Mouse (Mus musculus) forebrain, embryonic 14.5 days (tissue): Measurements from ENCODE around the gene Stim2. TPM values are rescaled to one million over a fixed set of nuclear protein-coding genes. Genes with fewer than 3 reads are reported as not detected.
A peak's percentile ranks its signal among the peaks of the same experiment; 100 is the strongest.

ENCODE experiments used
- ATAC-seq: fragments of 200-750 bp; cut with Nextera tagmentation; 2 replicates; pipeline ENCODE4 v1.8.0; 2017; ENCODE audit warnings: mild to moderate bottlenecking, moderate library complexity
- DNase-seq: peaks from one replicate; pipeline ENCODE4 v3.0.0-alpha.2; 2015; ENCODE audit warnings: low spot score
- H3K27ac ChIP-seq: fragments of 300-500 bp; sonication (generic); 2 replicates; pipeline ENCODE4 v1.5.1; 2014; ENCODE audit warnings: low read depth, mild to moderate bottlenecking, control low read depth, low read length, moderate library complexity
- H3K27me3 ChIP-seq: fragments of 300-500 bp; sonication (generic); replicated peaks from 2 replicates; pipeline ENCODE4 v1.6.1; 2014; ENCODE audit warnings: low read length, control low read depth, mixed read lengths; ENCODE audit not compliant: control insufficient read depth, insufficient read depth
- H3K36me3 ChIP-seq: fragments of 300-500 bp; sonication (generic); 2 replicates; pipeline ENCODE4 v1.6.1; 2014; ENCODE audit warnings: low read length, control low read depth; ENCODE audit not compliant: control insufficient read depth, insufficient read depth
- H3K4me1 ChIP-seq: fragments of 300-500 bp; sonication (generic); 2 replicates; pipeline ENCODE4 v1.6.1; 2014; ENCODE audit warnings: antibody characterized with exemption, low read length, control low read depth; ENCODE audit not compliant: control insufficient read depth, insufficient read depth
- H3K4me2 ChIP-seq: fragments of 300-500 bp; sonication (generic); 2 replicates; pipeline ENCODE4 v1.6.1; 2014; ENCODE audit warnings: mild to moderate bottlenecking, control low read depth, low read length
- H3K4me3 ChIP-seq: fragments of 300-500 bp; sonication (generic); 2 replicates; pipeline ENCODE4 v1.5.1; 2014; ENCODE audit warnings: low read depth, low read length, control low read depth
- H3K9ac ChIP-seq: fragments of 300-500 bp; sonication (generic); 2 replicates; pipeline ENCODE4 v1.6.1; 2014; ENCODE audit warnings: mild to moderate bottlenecking, low read length, control low read depth, moderate library complexity
- H3K9me3 ChIP-seq: fragments of 300-500 bp; sonication (generic); replicated peaks from 2 replicates; pipeline ENCODE4 v1.6.1; 2016; ENCODE audit warnings: low read length, control low read depth, mixed read lengths; ENCODE audit not compliant: control insufficient read depth
- WGBS: fragments of 180-500 bp; shearing (Covaris S2); extraction: QIAGEN DNeasy Blood & Tissue Kit; methylation state at CpG from one replicate; pipeline ENCODE4 v1.1.7; 2014; 5-methylcytosine and 5-hydroxymethylcytosine counted together
- polyA plus RNA-seq: library from polyadenylated mRNA; unstranded; fragments of >200 nt; fragmentation: Nextera tagmentation; extraction: Ambion mirVana; gene quantifications from 2 replicates; pipeline ENCODE4 v1.2.1, GENCODE M21; 2014

The Stim2 gene
- polyA plus RNA-seq, 1 experiment from 2014 or later = 21.0 TPM

- no peak for ATAC-seq
- H3K4me2 ChIP-seq = peak overlapping the region; percentile 65
- H3K27ac ChIP-seq = peak overlapping the region; percentile 90
- no peaks in the 10 kb centered on the region for H3K9me3 ChIP-seq
- peaks cover 14% of the 10 kb centered on the region for H3K4me1 ChIP-seq
- WGBS = under 1% methylated on average over 6 of the region's 6 CpGs
- H3K9ac ChIP-seq = peak overlapping the region; percentile 90
- no peaks in the 10 kb centered on the region for H3K27me3 ChIP-seq
- H3K36me3 ChIP-seq = no peaks in the 10 kb centered on the region
- DNase-seq = no peak
- peak overlapping the region; percentile 91 for H3K4me3 ChIP-seq
These were observed 1.1 kb downstream of the Stim2 start for GRCm38 (mm10) chr5:53999461-53999770.

GRCm38 (mm10) chr5:53999831-54000230 is 1.5 kb downstream of the Stim2 start:
- Histone ChIP-seq H3K27me3 (no peaks in the 10 kb centered on the region), H3K36me3 (no peaks in the 10 kb centered on the region), H3K9ac (peak overlapping the region; percentile 90), H3K27ac (no peak overlapping the region), H3K4me3 (peak overlapping the region; percentile 91), H3K4me1 (peaks cover 14% of the 10 kb centered on the region), H3K9me3 (no peaks in the 10 kb centered on the region), H3K4me2 (peak overlapping the region; percentile 65)
- 3% methylated on average over 2 of the region's 2 CpGs for WGBS
- no peak for ATAC-seq
- peak; percentile 25 for DNase-seq

- Histone ChIP-seq H3K36me3 (no peaks in the 10 kb centered on the region), H3K9ac (no peak overlapping the region), H3K27me3 (no peaks in the 10 kb centered on the region), H3K9me3 (no peaks in the 10 kb centered on the region), H3K4me1 (peaks cover 18% of the 10 kb centered on the region), H3K4me3 (no peak overlapping the region), H3K4me2 (0 out of 2 replicates have a peak overlapping the region, but pooled peaks have one; percentile 1), H3K27ac (no peak overlapping the region)
- no peak for DNase-seq
- 70% methylated on average over 5 of the region's 5 CpGs for WGBS
- ATAC-seq = no peak
These were observed 2.7 kb downstream of the Stim2 start for GRCm38 (mm10) chr5:54001021-54001420.

- Histone ChIP-seq H3K27ac (no peak overlapping the region), H3K4me2 (no peak overlapping the region), H3K36me3 (no peaks in the 10 kb centered on the region), H3K4me1 (peaks cover 9% of the 10 kb centered on the region; the same call in 1 of the 2 replicates), H3K9ac (no peak overlapping the region), H3K9me3 (no peaks in the 10 kb centered on the region), H3K27me3 (no peaks in the 10 kb centered on the region), H3K4me3 (no peak overlapping the region)
- no peak for DNase-seq
- no peak for ATAC-seq
- WGBS = 73% methylated on average over 2 of the region's 2 CpGs
These were observed 7.0 kb downstream of the Stim2 start for GRCm38 (mm10) chr5:54005111-54005864.

GRCm38 (mm10) chr5:54005865-54006225 is 7.5 kb downstream of the Stim2 start:
- Histone ChIP-seq H3K4me3 (no peak overlapping the region), H3K36me3 (no peaks in the 10 kb centered on the region), H3K4me2 (no peak overlapping the region), H3K9me3 (no peaks in the 10 kb centered on the region), H3K4me1 (peaks cover 5% of the 10 kb centered on the region; the same call in 1 of the 2 replicates), H3K27ac (no peak overlapping the region), H3K9ac (no peak overlapping the region), H3K27me3 (no peaks in the 10 kb centered on the region)
- DNase-seq (no peak), ATAC-seq (no peak)
- WGBS = 34% methylated on average over 6 of the region's 6 CpGs

- no peak for DNase-seq
- WGBS = 97% methylated on average over 1 of the region's 1 CpGs
- H3K27ac ChIP-seq = no peak overlapping the region
- H3K4me3 ChIP-seq = no peak overlapping the region
- H3K9ac ChIP-seq = no peak overlapping the region
- ATAC-seq = no peak
- H3K36me3 ChIP-seq = no peaks in the 10 kb centered on the region
- H3K4me2 ChIP-seq = no peak overlapping the region
- H3K27me3 ChIP-seq = no peaks in the 10 kb centered on the region
- H3K9me3 ChIP-seq = no peaks in the 10 kb centered on the region
- peaks cover 4% of the 10 kb centered on the region; the same call in 1 of the 2 replicates for H3K4me1 ChIP-seq
These were observed 8.5 kb downstream of the Stim2 start for GRCm38 (mm10) chr5:54006845-54007244.

- H3K27ac ChIP-seq = no peak overlapping the region
- no peaks in the 10 kb centered on the region for H3K36me3 ChIP-seq
- H3K9ac ChIP-seq = no peak overlapping the region
- H3K4me2 ChIP-seq = no peak overlapping the region
- H3K4me3 ChIP-seq = no peak overlapping the region
- DNase-seq (no peak), ATAC-seq (no peak)
- 0 out of 2 replicates have a peak, but pooled peaks cover 4% of the 10 kb centered on the region for H3K4me1 ChIP-seq
- 85% methylated on average over 6 of the region's 6 CpGs for WGBS
- no peaks in the 10 kb centered on the region for H3K27me3 ChIP-seq
- no peaks in the 10 kb centered on the region for H3K9me3 ChIP-seq
These were observed 9.3 kb downstream of the Stim2 start for GRCm38 (mm10) chr5:54007617-54008016.

- Histone ChIP-seq H3K4me3 (no peak overlapping the region), H3K36me3 (no peaks in the 10 kb centered on the region), H3K4me1 (no peaks in the 10 kb centered on the region), H3K27me3 (no peaks in the 10 kb centered on the region), H3K27ac (no peak overlapping the region), H3K9me3 (no peaks in the 10 kb centered on the region), H3K4me2 (no peak overlapping the region), H3K9ac (no peak overlapping the region)
- DNase-seq (no peak), ATAC-seq (no peak)
- WGBS = 86% methylated on average over 1 of the region's 1 CpGs
These were observed 15.0 kb downstream of the Stim2 start for GRCm38 (mm10) chr5:54013271-54013670.

- Histone ChIP-seq H3K36me3 (no peaks in the 10 kb centered on the region), H3K4me3 (no peak overlapping the region), H3K4me1 (no peaks in the 10 kb centered on the region), H3K27me3 (no peaks in the 10 kb centered on the region), H3K9me3 (no peaks in the 10 kb centered on the region), H3K27ac (no peak overlapping the region), H3K4me2 (no peak overlapping the region), H3K9ac (no peak overlapping the region)
- ATAC-seq = no peak
- 39% methylated on average over 7 of the region's 7 CpGs for WGBS
- no peak for DNase-seq
These were observed 18.8 kb downstream of the Stim2 start for GRCm38 (mm10) chr5:54017143-54017542.
